Mouse (Mus musculus): ENCODE measurements around the gene Ipo13. TPM values are rescaled to one million over a fixed set of nuclear protein-coding genes. Genes with fewer than 3 reads are reported as not detected.

Gene Ipo13
- polyA plus RNA-seq, 1 experiment from 2014 or later, result 15.8 TPM

- no peaks in the 10 kb centered on the region; the same call in 1 of the 2 replicates for H3K27me3 ChIP-seq (replicated peaks; ENCODE audit: control insufficient read depth, insufficient read depth, low read length)
- no peak overlapping the region for H3K4me3 ChIP-seq (ENCODE audit: low read depth, low read length)
- no peak for ATAC-seq
- H3K4me2 ChIP-seq (replicated peaks; ENCODE audit: low read depth), result no peak overlapping the region
- H3K9ac ChIP-seq (ENCODE audit: low read depth, low read length), result no peak overlapping the region
- TF ChIP-seq CTCF (IDR thresholded peaks at IDR 0.05; ENCODE audit: low read depth), result no peak
- 68% methylated on average over 4 of the region's 4 CpGs for WGBS
- H3K9me3 ChIP-seq (ENCODE audit: control insufficient read depth), result no peaks in the 10 kb centered on the region
- 0 out of 2 replicates have a peak, but pooled peaks cover 5% of the 10 kb centered on the region for H3K4me1 ChIP-seq (replicated peaks; ENCODE audit: control insufficient read depth, insufficient read depth, low read length)
- peaks cover 4% of the 10 kb centered on the region; the same call in 1 of the 2 replicates for H3K36me3 ChIP-seq (ENCODE audit: control insufficient read depth, insufficient read depth)
- no peak overlapping the region for H3K27ac ChIP-seq (ENCODE audit: low read depth, low read length)
These were observed 52.0 kb downstream of the Ipo13 start for GRCm38 (mm10) chr4:117862823-117863222.

- TF ChIP-seq CTCF (IDR thresholded peaks at IDR 0.05; ENCODE audit: low read depth), result no peak
- H3K27me3 ChIP-seq (replicated peaks; ENCODE audit: control insufficient read depth, insufficient read depth, low read length), result no peaks in the 10 kb centered on the region
- H3K36me3 ChIP-seq (ENCODE audit: control insufficient read depth, insufficient read depth), result peaks cover 12% of the 10 kb centered on the region; the same call in 1 of the 2 replicates
- H3K4me2 ChIP-seq (replicated peaks; ENCODE audit: low read depth), result no peak overlapping the region
- no peak overlapping the region for H3K9ac ChIP-seq (ENCODE audit: low read depth, low read length)
- H3K27ac ChIP-seq (ENCODE audit: low read depth, low read length), result no peak overlapping the region
- H3K4me3 ChIP-seq (ENCODE audit: low read depth, low read length), result no peak overlapping the region
- 83% methylated on average over 9 of the region's 9 CpGs for WGBS
- H3K4me1 ChIP-seq (replicated peaks; ENCODE audit: control insufficient read depth, insufficient read depth, low read length), result 0 out of 2 replicates have a peak, but pooled peaks cover 5% of the 10 kb centered on the region
- no peaks in the 10 kb centered on the region for H3K9me3 ChIP-seq (ENCODE audit: control insufficient read depth)
- ATAC-seq, result no peak
These were observed 54.2 kb downstream of the Ipo13 start for GRCm38 (mm10) chr4:117860570-117860969.

GRCm38 (mm10) chr4:117858794-117859193 is 56.0 kb downstream of the Ipo13 start:
- ATAC-seq, result peak; percentile 50; the same call in 1 of the 2 replicates
- H3K27me3 ChIP-seq (replicated peaks; ENCODE audit: control insufficient read depth, insufficient read depth, low read length), result no peaks in the 10 kb centered on the region
- H3K36me3 ChIP-seq (ENCODE audit: control insufficient read depth, insufficient read depth), result peaks cover 8% of the 10 kb centered on the region; the same call in 1 of the 2 replicates
- no peak overlapping the region for H3K27ac ChIP-seq (ENCODE audit: low read depth, low read length)
- TF ChIP-seq CTCF (IDR thresholded peaks at IDR 0.05; ENCODE audit: low read depth), result peak; percentile 85
- 0 out of 2 replicates have a peak, but pooled peaks cover 5% of the 10 kb centered on the region for H3K4me1 ChIP-seq (replicated peaks; ENCODE audit: control insufficient read depth, insufficient read depth, low read length)
- WGBS, result 73% methylated on average over 3 of the region's 3 CpGs
- no peak overlapping the region for H3K4me2 ChIP-seq (replicated peaks; ENCODE audit: low read depth)
- H3K4me3 ChIP-seq (ENCODE audit: low read depth, low read length), result no peak overlapping the region
- no peaks in the 10 kb centered on the region for H3K9me3 ChIP-seq (ENCODE audit: control insufficient read depth)
- H3K9ac ChIP-seq (ENCODE audit: low read depth, low read length), result no peak overlapping the region

GRCm38 (mm10) chr4:117855146-117855545 is 59.7 kb downstream of the Ipo13 start:
- no peak for ATAC-seq
- H3K4me2 ChIP-seq (replicated peaks; ENCODE audit: low read depth), result no peak overlapping the region
- H3K4me1 ChIP-seq (replicated peaks; ENCODE audit: control insufficient read depth, insufficient read depth, low read length), result 0 out of 2 replicates have a peak, but pooled peaks cover 3% of the 10 kb centered on the region
- no peaks in the 10 kb centered on the region for H3K9me3 ChIP-seq (ENCODE audit: control insufficient read depth)
- no peak overlapping the region for H3K4me3 ChIP-seq (ENCODE audit: low read depth, low read length)
- 88% methylated on average over 9 of the region's 9 CpGs for WGBS
- H3K27me3 ChIP-seq (replicated peaks; ENCODE audit: control insufficient read depth, insufficient read depth, low read length), result no peaks in the 10 kb centered on the region
- H3K27ac ChIP-seq (ENCODE audit: low read depth, low read length), result no peak overlapping the region
- no peak for TF ChIP-seq CTCF (IDR thresholded peaks at IDR 0.05; ENCODE audit: low read depth)
- H3K36me3 ChIP-seq (ENCODE audit: control insufficient read depth, insufficient read depth), result peaks cover 8% of the 10 kb centered on the region; the same call in 1 of the 2 replicates
- no peak overlapping the region for H3K9ac ChIP-seq (ENCODE audit: low read depth, low read length)

- H3K27me3 ChIP-seq (replicated peaks; ENCODE audit: control insufficient read depth, insufficient read depth, low read length), result no peaks in the 10 kb centered on the region
- ATAC-seq, result no peak
- WGBS, result 87% methylated on average over 10 of the region's 10 CpGs
- H3K36me3 ChIP-seq (ENCODE audit: control insufficient read depth, insufficient read depth), result peaks cover 7% of the 10 kb centered on the region; the same call in 1 of the 2 replicates
- no peak overlapping the region for H3K4me3 ChIP-seq (ENCODE audit: low read depth, low read length)
- no peak overlapping the region for H3K27ac ChIP-seq (ENCODE audit: low read depth, low read length)
- H3K4me2 ChIP-seq (replicated peaks; ENCODE audit: low read depth), result no peak overlapping the region
- no peak for TF ChIP-seq CTCF (IDR thresholded peaks at IDR 0.05; ENCODE audit: low read depth)
- H3K4me1 ChIP-seq (replicated peaks; ENCODE audit: control insufficient read depth, insufficient read depth, low read length), result no peaks in the 10 kb centered on the region
- no peaks in the 10 kb centered on the region for H3K9me3 ChIP-seq (ENCODE audit: control insufficient read depth)
- no peak overlapping the region for H3K9ac ChIP-seq (ENCODE audit: low read depth, low read length)
These were observed 62.5 kb downstream of the Ipo13 start for GRCm38 (mm10) chr4:117852152-117852868.

- Histone ChIP-seq H3K9me3 (ENCODE audit: control insufficient read depth) (no peaks in the 10 kb centered on the region), H3K4me2 (replicated peaks; ENCODE audit: low read depth) (no peak overlapping the region), H3K36me3 (ENCODE audit: control insufficient read depth, insufficient read depth) (no peaks in the 10 kb centered on the region; the same call in 1 of the 2 replicates), H3K27ac (ENCODE audit: low read depth, low read length) (no peak overlapping the region), H3K4me3 (ENCODE audit: low read depth, low read length) (no peak overlapping the region), H3K9ac (ENCODE audit: low read depth, low read length) (no peak overlapping the region), H3K27me3 (replicated peaks; ENCODE audit: control insufficient read depth, insufficient read depth, low read length) (no peaks in the 10 kb centered on the region), H3K4me1 (replicated peaks; ENCODE audit: control insufficient read depth, insufficient read depth, low read length) (no peaks in the 10 kb centered on the region)
- WGBS, result 79% methylated on average over 7 of the region's 7 CpGs
- ATAC-seq, result no peak
- no peak for TF ChIP-seq CTCF (IDR thresholded peaks at IDR 0.05; ENCODE audit: low read depth)
These were observed 63.9 kb downstream of the Ipo13 start for GRCm38 (mm10) chr4:117850871-117851270.
